Mouse (Mus musculus): ENCODE data around the gene Arhgef10l. TPM values are rescaled to one million over a fixed set of nuclear protein-coding genes. Genes with fewer than 3 reads are reported as not detected.

Gene Arhgef10l
- total and polyA plus RNA-seq, 3 experiments, result 10.2 to 26.0 TPM; not detected in 1

DNA sequence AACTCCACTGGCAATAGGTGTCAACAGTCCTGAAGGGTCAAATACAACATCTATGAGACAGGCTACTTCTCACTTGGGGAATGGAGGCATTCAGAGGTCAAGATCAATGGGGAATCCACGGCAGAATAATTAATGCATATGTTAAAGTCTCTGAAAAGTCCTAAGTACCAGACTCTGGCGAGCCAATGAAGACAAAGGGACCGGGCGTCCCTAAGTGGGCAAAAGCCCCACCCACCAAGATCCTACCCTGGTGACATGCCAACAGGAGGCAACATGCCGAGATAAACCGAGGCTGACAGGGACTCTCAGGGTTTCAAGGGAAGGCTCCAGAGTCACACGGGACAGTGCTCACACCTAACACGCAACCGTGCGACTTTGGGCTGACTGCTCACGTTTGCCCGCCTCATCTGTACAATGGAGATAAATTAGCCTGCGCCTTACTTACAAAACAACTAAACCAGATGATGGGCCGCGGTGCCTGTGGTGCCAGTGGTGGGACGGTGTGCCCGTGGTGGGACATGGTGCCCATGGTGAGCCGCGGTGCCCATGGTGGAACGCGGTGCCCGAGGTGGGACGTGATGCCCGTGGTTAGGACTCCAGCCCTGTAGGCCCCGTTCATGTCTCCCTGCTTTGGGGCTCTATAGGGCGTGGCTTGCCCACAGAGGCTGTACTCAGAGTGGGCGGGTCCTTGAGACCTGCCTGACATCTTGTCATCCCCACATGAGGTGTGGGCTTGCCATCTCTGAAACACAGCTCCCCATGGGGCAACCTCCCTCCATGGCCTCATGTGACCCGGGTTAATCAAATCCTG, 26.2 kb downstream of the Arhgef10l start:
- TF ChIP-seq JUND (IDR thresholded peaks at IDR 0.05; ENCODE audit: low read depth, low read length), result no peak
- TF ChIP-seq POLR2AphosphoS2 (IDR thresholded peaks at IDR 0.05; ENCODE audit: low read length), result no peak
- TF ChIP-seq CHD2 (IDR thresholded peaks at IDR 0.05; ENCODE audit: low read length), result no peak
- TF ChIP-seq ZKSCAN1 (IDR thresholded peaks at IDR 0.05; ENCODE audit: low read depth, low read length), result no peak
- no peak for TF ChIP-seq ZNF384 (IDR thresholded peaks at IDR 0.05; ENCODE audit: low read depth, low read length)
- TF ChIP-seq NELFE (IDR thresholded peaks at IDR 0.05; ENCODE audit: low read depth, low read length), result no peak
- TF ChIP-seq GATA1 (IDR thresholded peaks at IDR 0.05; ENCODE audit: low read depth, low read length), result no peak
- TF ChIP-seq UBTF (IDR thresholded peaks at IDR 0.05; ENCODE audit: borderline replicate concordance, insufficient read depth, low read depth, low read length), result no peak
- no peak for TF ChIP-seq MEF2A (IDR thresholded peaks at IDR 0.05; ENCODE audit: extremely low read depth, insufficient replicate concordance, low read depth, low read length, poor library complexity, severe bottlenecking)
- TF ChIP-seq CHD1 (IDR thresholded peaks at IDR 0.05; ENCODE audit: low read depth, low read length), result no peak
- TF ChIP-seq MAX (IDR thresholded peaks at IDR 0.05; ENCODE audit: low read length), result no peak
- no peak for TF ChIP-seq EP300 (IDR thresholded peaks at IDR 0.05; ENCODE audit: low read depth in 1 of 2, low read length in 2 of 2)
- TF ChIP-seq ETS1 (IDR thresholded peaks at IDR 0.05; ENCODE audit: low read depth, low read length), result no peak
- TF ChIP-seq POLR2A (IDR thresholded peaks at IDR 0.05; ENCODE audit: control insufficient read depth in 1 of 2, insufficient read depth in 1 of 2, low read depth in 1 of 2, low read length in 2 of 2, poor library complexity in 1 of 2), result no peak
- no peak for TF ChIP-seq TCF12 (IDR thresholded peaks at IDR 0.05; ENCODE audit: low read depth, low read length)
- H3K4me3 ChIP-seq (ENCODE audit: control insufficient read depth in 1 of 2, insufficient read depth in 1 of 2, low read depth in 2 of 2, low read length in 2 of 2), result no peak overlapping the region
- no peaks in the 10 kb centered on the region for H3K79me2 ChIP-seq (ENCODE audit: control insufficient read depth, insufficient read depth, low read length, poor library complexity)
- no peak for DNase-seq (ENCODE audit: low read depth, low spot score)
- no peak overlapping the region for H3K9ac ChIP-seq (ENCODE audit: control insufficient read depth, low read depth, low read length, poor library complexity, severe bottlenecking)
- H3K4me1 ChIP-seq (ENCODE audit: control insufficient read depth in 1 of 2, insufficient read depth in 2 of 2, low read length in 2 of 2), result no peaks in the 10 kb centered on the region
- H3K27ac ChIP-seq (ENCODE audit: control insufficient read depth, low read depth, low read length), result no peak overlapping the region
- H3K36me3 ChIP-seq (ENCODE audit: control insufficient read depth in 1 of 2, insufficient read depth in 2 of 2, low read length in 2 of 2), result no peaks in the 10 kb centered on the region
- no peaks in the 10 kb centered on the region for H3K27me3 ChIP-seq (ENCODE audit: control insufficient read depth in 1 of 2, insufficient read depth in 2 of 2, low read length in 2 of 2)
- H3K9me3 ChIP-seq (replicated peaks; ENCODE audit: insufficient read depth, low read length), result no peaks in the 10 kb centered on the region

DNA sequence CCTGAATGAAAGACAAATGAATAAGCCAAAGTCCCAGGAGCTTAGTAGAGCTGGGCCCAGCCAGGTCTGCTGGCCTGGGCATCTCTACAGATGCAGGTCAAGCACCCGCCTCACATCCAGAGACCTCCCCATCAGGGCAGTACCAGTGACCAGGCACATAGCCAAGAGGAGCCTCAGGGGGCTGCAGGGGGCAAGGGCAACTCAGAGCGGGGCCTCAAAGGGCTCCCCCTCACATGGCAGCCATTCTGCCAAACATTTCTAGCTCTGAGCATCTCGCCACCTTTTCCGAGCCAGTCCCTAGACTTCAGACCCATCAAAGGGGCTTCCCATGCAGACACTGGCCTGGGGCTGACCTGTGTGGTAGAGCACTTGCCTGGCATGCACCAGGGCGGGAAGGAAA, 27.2 kb downstream of the Arhgef10l start:
- Histone ChIP-seq H3K9me3 (replicated peaks; ENCODE audit: insufficient read depth, low read length) (no peaks in the 10 kb centered on the region), H3K27ac (ENCODE audit: control insufficient read depth, low read depth, low read length) (no peak overlapping the region), H3K4me3 (ENCODE audit: control insufficient read depth in 1 of 2, insufficient read depth in 1 of 2, low read depth in 2 of 2, low read length in 2 of 2) (no peak overlapping the region), H3K4me1 (ENCODE audit: control insufficient read depth in 1 of 2, insufficient read depth in 2 of 2, low read length in 2 of 2) (no peaks in the 10 kb centered on the region), H3K36me3 (ENCODE audit: control insufficient read depth in 1 of 2, insufficient read depth in 2 of 2, low read length in 2 of 2) (no peaks in the 10 kb centered on the region), H3K9ac (ENCODE audit: control insufficient read depth, low read depth, low read length, poor library complexity, severe bottlenecking) (no peak overlapping the region), H3K79me2 (ENCODE audit: control insufficient read depth, insufficient read depth, low read length, poor library complexity) (no peaks in the 10 kb centered on the region), H3K27me3 (ENCODE audit: control insufficient read depth in 1 of 2, insufficient read depth in 2 of 2, low read length in 2 of 2) (no peaks in the 10 kb centered on the region)
- DNase-seq (ENCODE audit: low read depth, low spot score), result no peak
- TF ChIP-seq HCFC1 (IDR thresholded peaks at IDR 0.05; ENCODE audit: low read depth, low read length) (no peak), RAD21 (IDR thresholded peaks at IDR 0.05; ENCODE audit: low read depth, low read length) (no peak), GABPA (IDR thresholded peaks at IDR 0.05; ENCODE audit: low read depth, low read length) (no peak), RCOR1 (IDR thresholded peaks at IDR 0.05; ENCODE audit: low read depth, low read length) (no peak), CHD1 (IDR thresholded peaks at IDR 0.05; ENCODE audit: low read depth, low read length) (no peak), ZC3H11A (IDR thresholded peaks at IDR 0.05; ENCODE audit: low read depth, low read length) (no peak), TCF12 (IDR thresholded peaks at IDR 0.05; ENCODE audit: low read depth, low read length) (no peak), CHD2 (IDR thresholded peaks at IDR 0.05; ENCODE audit: low read length) (no peak), EP300 (IDR thresholded peaks at IDR 0.05; ENCODE audit: low read depth in 1 of 2, low read length in 2 of 2) (no peak), JUND (IDR thresholded peaks at IDR 0.05; ENCODE audit: low read depth, low read length) (no peak), MAZ (IDR thresholded peaks at IDR 0.05; ENCODE audit: low read depth, low read length) (no peak), POLR2AphosphoS5 (IDR thresholded peaks at IDR 0.05; ENCODE audit: borderline replicate concordance, low read depth, low read length) (no peak), SMC3 (IDR thresholded peaks at IDR 0.05; ENCODE audit: low read depth, low read length) (no peak), POLR2A (IDR thresholded peaks at IDR 0.05; ENCODE audit: control insufficient read depth in 1 of 2, insufficient read depth in 1 of 2, low read depth in 1 of 2, low read length in 2 of 2, poor library complexity in 1 of 2) (no peak), USF1 (IDR thresholded peaks at IDR 0.05; ENCODE audit: low read depth, low read length) (no peak), POLR2AphosphoS2 (IDR thresholded peaks at IDR 0.05; ENCODE audit: low read length) (no peak), MAX (IDR thresholded peaks at IDR 0.05; ENCODE audit: low read length) (no peak), UBTF (IDR thresholded peaks at IDR 0.05; ENCODE audit: borderline replicate concordance, insufficient read depth, low read depth, low read length) (no peak)
